Mouse (Mus musculus) ES-Bruce4 (cell line): Measurements from ENCODE around the gene Fars2.

Source experiments
- CTCF ChIP-seq: IDR thresholded peaks from one replicate; pipeline ENCODE4 v1.8.1; 2011; ENCODE audit warnings: low read depth, low read length
- EP300 ChIP-seq: IDR thresholded peaks from 2 replicates; pipeline ENCODE4 v1.6.1; 2011; ENCODE audit warnings: low read depth, low read length; ENCODE audit not compliant: insufficient read depth
- POLR2A ChIP-seq: IDR thresholded peaks from one replicate; pipeline ENCODE4 v1.8.1; 2011; ENCODE audit warnings: low read length; ENCODE audit not compliant: insufficient read depth

GRCm38 (mm10) chr13:36324624-36325023 lies 207.4 kb downstream of the Fars2 start:
- TF ChIP-seq EP300 (no peak), POLR2A (no peak), CTCF (no peak)
